Mouse (Mus musculus) midbrain, postnatal 0 days (tissue): Measurements from ENCODE around the gene Olfr1080. TPM values are rescaled to one million over a fixed set of nuclear protein-coding genes. Genes with fewer than 3 reads are reported as not detected.
"Not testable (repeated sequence)": the region's sequence is repeated elsewhere in the genome, so short reads cannot be mapped to it uniquely, and the experiment has no call there.

Experiments used
- ATAC-seq: fragments of 200-750 bp; cut with Nextera tagmentation; 2 replicates; pipeline ENCODE4 v1.8.0; 2017; ENCODE audit warnings: moderate number of reproducible peaks, mild to moderate bottlenecking, moderate TSS enrichment, moderate library complexity; ENCODE audit not compliant: low FRiP score
- DNase-seq: peaks from one replicate; pipeline ENCODE4 v3.0.0-alpha.2; 2015; ENCODE audit warnings: low spot score
- H3K27ac ChIP-seq: fragments of 300-500 bp; sonication (generic); 2 replicates; pipeline ENCODE4 v1.5.1; 2014; ENCODE audit warnings: low read depth, mild to moderate bottlenecking, low read length, mixed read lengths
- H3K27me3 ChIP-seq: fragments of 300-500 bp; sonication (generic); 2 replicates; pipeline ENCODE4 v1.6.1; 2014; ENCODE audit warnings: low read length, control low read depth, mixed read lengths; ENCODE audit not compliant: insufficient read depth
- H3K36me3 ChIP-seq: fragments of 300-500 bp; sonication (generic); 2 replicates; pipeline ENCODE4 v1.6.1; 2014; ENCODE audit warnings: low read length, control low read depth, mixed read lengths; ENCODE audit not compliant: insufficient read depth
- H3K4me1 ChIP-seq: fragments of 300-500 bp; sonication (generic); 2 replicates; pipeline ENCODE4 v1.6.1; 2014; ENCODE audit warnings: mild to moderate bottlenecking, control low read depth, antibody characterized with exemption, low read length, mixed read lengths; ENCODE audit not compliant: insufficient read depth
- H3K4me2 ChIP-seq: fragments of 300-500 bp; sonication (generic); 2 replicates; pipeline ENCODE4 v1.6.1; 2014; ENCODE audit warnings: low read depth, mild to moderate bottlenecking, low read length, mixed read lengths; ENCODE audit not compliant: poor library complexity, severe bottlenecking
- H3K4me3 ChIP-seq: fragments of 300-500 bp; sonication (generic); 2 replicates; pipeline ENCODE4 v1.5.1; 2014; ENCODE audit warnings: low read depth, mild to moderate bottlenecking, low read length, moderate library complexity
- H3K9ac ChIP-seq: fragments of 300-500 bp; sonication (generic); replicated peaks from 2 replicates; pipeline ENCODE4 v1.6.1; 2014; ENCODE audit warnings: mild to moderate bottlenecking, low read length, moderate library complexity, mixed read lengths; ENCODE audit not compliant: poor library complexity, severe bottlenecking
- H3K9me3 ChIP-seq: fragments of 300-500 bp; sonication (generic); 2 replicates; pipeline ENCODE4 v1.6.1; 2016; ENCODE audit warnings: low read length, control low read depth
- CTCF ChIP-seq: IDR thresholded peaks from 2 replicates; pipeline ENCODE4 v1.5.1; 2016; ENCODE audit warnings: antibody characterized with exemption, mild to moderate bottlenecking
- WGBS: fragments of 180-500 bp; shearing (Covaris S2); extraction: QIAGEN DNeasy Blood & Tissue Kit; methylation state at CpG from one replicate; pipeline ENCODE4 v1.1.7; 2014; 5-methylcytosine and 5-hydroxymethylcytosine counted together
- polyA plus RNA-seq: library from polyadenylated mRNA; unstranded; fragments of >200 nt; fragmentation: Nextera tagmentation; extraction: Ambion mirVana; gene quantifications from 2 replicates; pipeline ENCODE4 v1.2.1, GENCODE M21; 2015
- total RNA-seq: library from RNA; depleted of rRNA; stranded (reverse); fragments of >200 nt; gene quantifications from 2 replicates; pipeline ENCODE4 v1.2.3, GENCODE M21; 2014; rRNA removed

The Olfr1080 gene
- total RNA-seq (not detected in 2 replicates), polyA plus RNA-seq (not detected in 2 replicates)

DNA sequence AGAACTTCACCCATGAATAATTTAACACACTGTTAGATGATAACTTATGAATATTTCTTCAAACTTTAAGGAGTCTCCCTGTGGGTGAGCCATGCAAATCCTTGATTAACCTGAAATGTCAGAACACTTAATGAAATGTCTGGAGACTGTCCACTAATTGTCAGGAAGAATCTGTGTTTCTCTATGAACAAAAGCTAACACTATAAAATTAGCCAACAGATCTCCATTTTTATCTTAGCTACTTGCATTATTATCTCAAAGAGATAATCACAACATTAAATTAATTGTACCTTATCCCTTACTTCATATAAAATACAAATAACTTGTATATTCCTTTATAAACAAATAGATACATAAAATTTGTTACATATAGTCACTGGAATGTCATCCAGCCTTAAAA is at the start of gene Olfr1080:
Gene Olfr1080 (minus strand): TSS at position 101 of the 400 bp plus-strand sequence.
- not testable (repeated sequence) for H3K27me3 ChIP-seq, DNase-seq, H3K4me1 ChIP-seq, ATAC-seq, H3K36me3 ChIP-seq, H3K9ac ChIP-seq, H3K9me3 ChIP-seq, H3K4me2 ChIP-seq, H3K27ac ChIP-seq, H3K4me3 ChIP-seq

- WGBS, result 54% methylated on average over 1 of the region's 1 CpGs
- not testable (repeated sequence) for H3K27me3 ChIP-seq, H3K27ac ChIP-seq, H3K36me3 ChIP-seq, H3K4me1 ChIP-seq, H3K9me3 ChIP-seq, DNase-seq, H3K4me2 ChIP-seq, ATAC-seq, H3K9ac ChIP-seq, H3K4me3 ChIP-seq
Measured at GRCm38 (mm10) chr2:86598866-86599265, 40.8 kb upstream of the Olfr1080 start, which contains the start of gene Olfr1082. Gene Olfr1082 (minus strand): TSS chr2:86598966.

GRCm38 (mm10) chr2:86542380-86542779 is 15.7 kb downstream of the Olfr1080 start, which contains the start of gene Olfr1079:
Gene Olfr1079 (minus strand): TSS chr2:86542480.
- no peak for DNase-seq
- H3K4me3 ChIP-seq, result no peak within 1 kb of the TSS
- H3K27ac ChIP-seq, result no peak within 1 kb of the TSS
- H3K9me3 ChIP-seq, result no peaks in the 10 kb centered on the region
- no peaks in the 10 kb centered on the region for H3K36me3 ChIP-seq
- H3K27me3 ChIP-seq, result no peaks in the 10 kb centered on the region
- H3K9ac ChIP-seq, result no peak within 1 kb of the TSS
- no peak within 1 kb of the TSS for H3K4me2 ChIP-seq
- TF ChIP-seq CTCF, result no peak
- H3K4me1 ChIP-seq, result no peaks in the 10 kb centered on the region
- ATAC-seq, result no peak
- WGBS, result 49% methylated on average over 1 of the region's 1 CpGs

- no peaks in the 10 kb centered on the region for H3K27me3 ChIP-seq
- H3K4me3 ChIP-seq, result no peak overlapping the region
- ATAC-seq (no peak), DNase-seq (no peak)
- no peaks in the 10 kb centered on the region for H3K4me1 ChIP-seq
- no peak overlapping the region for H3K4me2 ChIP-seq
- 72% methylated on average over 1 of the region's 1 CpGs for WGBS
- H3K9me3 ChIP-seq, result no peaks in the 10 kb centered on the region
- TF ChIP-seq CTCF, result no peak
- no peaks in the 10 kb centered on the region for H3K36me3 ChIP-seq
- H3K9ac ChIP-seq, result no peak overlapping the region
- no peak overlapping the region for H3K27ac ChIP-seq
Measured at GRCm38 (mm10) chr2:86530991-86531390, 27.0 kb downstream of the Olfr1080 start.

DNA sequence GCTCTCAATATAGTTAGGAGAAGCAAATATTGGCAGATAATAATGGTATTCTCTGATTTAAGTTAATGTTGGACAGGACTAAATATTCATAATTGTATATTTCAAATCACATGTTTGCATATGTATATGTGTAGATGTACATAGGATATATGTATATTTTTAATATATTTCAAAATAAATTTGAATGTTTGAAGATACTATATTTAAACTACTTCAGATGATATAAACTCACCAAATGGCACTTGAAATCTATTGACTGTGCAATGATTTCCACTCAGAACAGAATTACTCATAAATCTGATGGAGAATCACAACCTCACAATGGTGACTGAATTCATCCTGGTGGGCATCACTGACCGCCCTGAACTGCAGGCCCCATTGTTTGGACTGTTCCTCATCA is 49.9 kb downstream of the Olfr1080 start, which contains the start of gene Olfr1076:
Gene Olfr1076 (plus strand): TSS at position 301 of the 400 bp plus-strand sequence.
- Histone ChIP-seq H3K36me3 (no peaks in the 10 kb centered on the region), H3K4me3 (no peak within 1 kb of the TSS), H3K27me3 (no peaks in the 10 kb centered on the region), H3K27ac (no peak within 1 kb of the TSS), H3K9ac (no peak within 1 kb of the TSS), H3K4me1 (no peaks in the 10 kb centered on the region), H3K9me3 (no peaks in the 10 kb centered on the region), H3K4me2 (no peak within 1 kb of the TSS)
- DNase-seq, result no peak
- 88% methylated on average over 1 of the region's 1 CpGs for WGBS
- TF ChIP-seq CTCF, result no peak
- ATAC-seq, result no peak

Other genes with a start within 250 kb of the Olfr1080 start
- gene Olfr1053, start 243.0 kb downstream of the Olfr1080 start, total RNA-seq, result not detected in 2 replicates
- gene Olfr1053, start 243.0 kb downstream of the Olfr1080 start, polyA plus RNA-seq, result not detected in 2 replicates
- gene Olfr1054, start 222.8 kb downstream of the Olfr1080 start, total RNA-seq, result not detected in 2 replicates
- gene Olfr1054, start 222.8 kb downstream of the Olfr1080 start, polyA plus RNA-seq, result not detected in 2 replicates
- not detected in 2 replicates for gene Olfr1055, start 208.0 kb downstream of the Olfr1080 start, total RNA-seq
- gene Olfr1055, start 208.0 kb downstream of the Olfr1080 start, polyA plus RNA-seq, result not detected in 2 replicates
- not detected in 2 replicates for gene Olfr1056, start 195.8 kb downstream of the Olfr1080 start, total RNA-seq
- gene Olfr1056, start 195.8 kb downstream of the Olfr1080 start, polyA plus RNA-seq, result not detected in 2 replicates
- not detected in 2 replicates for gene Olfr1057, start 179.8 kb downstream of the Olfr1080 start, total RNA-seq
- not detected in 2 replicates for gene Olfr1057, start 179.8 kb downstream of the Olfr1080 start, polyA plus RNA-seq
- gene Olfr1058, start 169.7 kb downstream of the Olfr1080 start, total RNA-seq, result not detected in 2 replicates
- not detected in 2 replicates for gene Olfr1058, start 169.7 kb downstream of the Olfr1080 start, polyA plus RNA-seq
- not detected in 2 replicates for gene Olfr1061, start 144.2 kb downstream of the Olfr1080 start, total RNA-seq
- gene Olfr1061, start 144.2 kb downstream of the Olfr1080 start, polyA plus RNA-seq, result not detected in 2 replicates
- not detected in 2 replicates for gene Olfr1062, start 131.5 kb downstream of the Olfr1080 start, total RNA-seq
- not detected in 2 replicates for gene Olfr1062, start 131.5 kb downstream of the Olfr1080 start, polyA plus RNA-seq
- gene Olfr1065, start 107.6 kb downstream of the Olfr1080 start, total RNA-seq, result not detected in 2 replicates
- not detected in 2 replicates for gene Olfr1065, start 107.6 kb downstream of the Olfr1080 start, polyA plus RNA-seq
- not detected in 2 replicates for gene Olfr1066, start 102.0 kb downstream of the Olfr1080 start, total RNA-seq
- not detected in 2 replicates for gene Olfr1066, start 102.0 kb downstream of the Olfr1080 start, polyA plus RNA-seq
- gene Olfr228, start 70.8 kb downstream of the Olfr1080 start, total RNA-seq, result not detected in 2 replicates
- gene Olfr228, start 70.8 kb downstream of the Olfr1080 start, polyA plus RNA-seq, result not detected in 2 replicates
- not detected in 2 replicates for gene Olfr1076, start 49.8 kb downstream of the Olfr1080 start, total RNA-seq
- not detected in 2 replicates for gene Olfr1076, start 49.8 kb downstream of the Olfr1080 start, polyA plus RNA-seq
- not detected in 2 replicates for gene Olfr1079, start 15.8 kb downstream of the Olfr1080 start, total RNA-seq
- not detected in 2 replicates for gene Olfr1079, start 15.8 kb downstream of the Olfr1080 start, polyA plus RNA-seq
- not detected in 2 replicates for gene Olfr1082, start 40.7 kb upstream of the Olfr1080 start, total RNA-seq
- gene Olfr1082, start 40.7 kb upstream of the Olfr1080 start, polyA plus RNA-seq, result not detected in 2 replicates
- not detected in 2 replicates for gene Olfr1084, start 81.5 kb upstream of the Olfr1080 start, total RNA-seq
- gene Olfr1084, start 81.5 kb upstream of the Olfr1080 start, polyA plus RNA-seq, result not detected in 2 replicates
- gene Olfr1085, start 103.8 kb upstream of the Olfr1080 start, total RNA-seq, result not detected in 2 replicates
- gene Olfr1085, start 103.8 kb upstream of the Olfr1080 start, polyA plus RNA-seq, result not detected in 2 replicates
- not detected in 2 replicates for gene Olfr1086, start 121.9 kb upstream of the Olfr1080 start, total RNA-seq
- not detected in 2 replicates for gene Olfr1086, start 121.9 kb upstream of the Olfr1080 start, polyA plus RNA-seq
- not detected in 2 replicates for gene Olfr1087, start 140.2 kb upstream of the Olfr1080 start, total RNA-seq
- not detected in 2 replicates for gene Olfr1087, start 140.2 kb upstream of the Olfr1080 start, polyA plus RNA-seq
- gene Olfr1089, start 175.5 kb upstream of the Olfr1080 start, total RNA-seq, result not detected in 2 replicates
- gene Olfr1089, start 175.5 kb upstream of the Olfr1080 start, polyA plus RNA-seq, result not detected in 2 replicates
- not detected in 2 replicates for gene Olfr1090, start 200.8 kb upstream of the Olfr1080 start, total RNA-seq
- not detected in 2 replicates for gene Olfr1090, start 200.8 kb upstream of the Olfr1080 start, polyA plus RNA-seq
- not detected in 2 replicates for gene Olfr1093, start 224.2 kb upstream of the Olfr1080 start, total RNA-seq
- gene Olfr1093, start 224.2 kb upstream of the Olfr1080 start, polyA plus RNA-seq, result not detected in 2 replicates